Mouse (Mus musculus) heart, adult 2 months (tissue): ENCODE measurements at regions not wholly inside any gene's neighbourhood (a gene's known extent, or its start where the extent isn't known, plus 50 kb on each side); places are given as distances from the start of the nearest gene placed in this dataset.

Experiments
- CTCF ChIP-seq: fragments of 200-600 bp; IDR thresholded peaks from 2 replicates; pipeline ENCODE4 v1.8.1; 2022; ENCODE audit warnings: antibody characterized with exemption, mild to moderate bottlenecking, moderate library complexity
- POLR2A ChIP-seq: fragments of 200-500 bp; IDR thresholded peaks from 2 replicates; pipeline ENCODE4 v1.6.1; 2011; ENCODE audit warnings: mild to moderate bottlenecking, low read depth, low read length, control low read depth; ENCODE audit not compliant: insufficient read depth

- TF ChIP-seq POLR2A (no peak), CTCF (no peak)
Measured at GRCm38 (mm10) chr1:151087151-151087660, 94.0 kb upstream of the Hmcn1 start.
